Mouse (Mus musculus) MEL (cell line): ENCODE measurements at regions not wholly inside any gene's neighbourhood (a gene's known extent, or its start where the extent isn't known, plus 50 kb on each side); places are given as distances from the start of the nearest gene placed in this dataset.
A peak's percentile ranks its signal among the peaks of the same experiment; 100 is the strongest.

Experiments used
- DNase-seq: peaks from one replicate; pipeline ENCODE4 v3.0.0; 2011; ENCODE audit warnings: low read depth, low spot score
- H3K27ac ChIP-seq: 2 replicates; pipeline ENCODE4 v1.5.1; 2012; ENCODE audit warnings: low read depth, mild to moderate bottlenecking, control low read depth, low read length, moderate library complexity; ENCODE audit not compliant: control insufficient read depth
- H3K27me3 ChIP-seq, 2 experiments: fragments of 150-350 bp in 1 of 2; sonication (generic) in 1 of 2; 2 replicates each; pipeline ENCODE4 v1.6.1; 2012; ENCODE audit warnings: low read length in 2 of 2, mild to moderate bottlenecking in 2 of 2, improper control_type of control experiment in 1 of 2, moderate library complexity in 1 of 2; ENCODE audit not compliant: insufficient read depth in 2 of 2, control insufficient read depth in 1 of 2
- H3K36me3 ChIP-seq, 2 experiments: 2 replicates each; pipeline ENCODE4 v1.6.1; 2012 to 2014; ENCODE audit warnings: low read length in 2 of 2, improper control_type of control experiment in 1 of 2, inconsistent platforms in 1 of 2, mild to moderate bottlenecking in 1 of 2; ENCODE audit not compliant: insufficient read depth in 2 of 2, control insufficient read depth in 1 of 2
- H3K4me1 ChIP-seq, 2 experiments: fragments of 150-350 bp in 1 of 2; sonication (generic) in 1 of 2; 2 replicates each; pipeline ENCODE4 v1.6.1; 2012; ENCODE audit warnings: low read length in 2 of 2, improper control_type of control experiment in 1 of 2, mild to moderate bottlenecking in 1 of 2; ENCODE audit not compliant: insufficient read depth in 2 of 2, control insufficient read depth in 1 of 2
- H3K4me3 ChIP-seq, 2 experiments: fragments of 150-350 bp in 1 of 2; sonication (generic) in 1 of 2; 2 replicates each; pipeline ENCODE4 v1.5.1; 2012; ENCODE audit warnings: low read depth in 2 of 2, low read length in 2 of 2, mild to moderate bottlenecking in 2 of 2, moderate library complexity in 2 of 2, control low read depth in 1 of 2, improper control_type of control experiment in 1 of 2; ENCODE audit not compliant: control insufficient read depth in 1 of 2, insufficient read depth in 1 of 2
- H3K79me2 ChIP-seq: 2 replicates; pipeline ENCODE4 v1.6.1; 2012; ENCODE audit warnings: mild to moderate bottlenecking, low read length, moderate library complexity; ENCODE audit not compliant: control insufficient read depth, poor library complexity, insufficient read depth
- H3K9ac ChIP-seq: 2 replicates; pipeline ENCODE4 v1.6.1; 2012; ENCODE audit warnings: low read depth, mild to moderate bottlenecking, control low read depth, low read length, moderate library complexity; ENCODE audit not compliant: control insufficient read depth, poor library complexity, severe bottlenecking
- H3K9me3 ChIP-seq: fragments of 150-350 bp; sonication (generic); replicated peaks from 2 replicates; pipeline ENCODE4 v1.6.1; 2012; ENCODE audit warnings: mild to moderate bottlenecking, low read length, improper control_type of control experiment, moderate library complexity; ENCODE audit not compliant: insufficient read depth
- CHD1 ChIP-seq: IDR thresholded peaks from 2 replicates; pipeline ENCODE4 v1.6.1; 2012; ENCODE audit warnings: low read depth, mild to moderate bottlenecking, inconsistent platforms, low read length, improper control_type of control experiment
- CHD2 ChIP-seq: IDR thresholded peaks from 2 replicates; pipeline ENCODE4 v1.6.1; 2011; ENCODE audit warnings: low read length, improper control_type of control experiment
- CTCF ChIP-seq, 3 experiments: IDR thresholded peaks in 2 of 3; conservative IDR thresholded peaks in 1 of 3; 2 replicates each; pipeline ENCODE4 v1.5.1; 2011 to 2012; ENCODE audit warnings: low read length in 3 of 3, low read depth in 2 of 3, mild to moderate bottlenecking in 2 of 3, improper control_type of control experiment in 1 of 3, inconsistent platforms in 1 of 3, mixed read lengths in 1 of 3, moderate library complexity in 1 of 3; ENCODE audit not compliant: control insufficient read depth in 1 of 3, insufficient read depth in 1 of 3, poor library complexity in 1 of 3, severe bottlenecking in 1 of 3
- E2F4 ChIP-seq: IDR thresholded peaks from 2 replicates; pipeline ENCODE4 v1.6.1; 2011; ENCODE audit warnings: low read depth, low read length, improper control_type of control experiment, borderline replicate concordance
- ELF1 ChIP-seq: IDR thresholded peaks from 2 replicates; pipeline ENCODE4 v1.6.1; 2014; ENCODE audit warnings: low read depth, mild to moderate bottlenecking, inconsistent platforms, low read length, improper control_type of control experiment, moderate library complexity
- EP300 ChIP-seq, 2 experiments: IDR thresholded peaks; 2 replicates each; pipeline ENCODE4 v1.6.1; 2011; ENCODE audit warnings: improper control_type of control experiment in 2 of 2, low read length in 2 of 2, low read depth in 1 of 2, mild to moderate bottlenecking in 1 of 2
- GABPA ChIP-seq: IDR thresholded peaks from 2 replicates; pipeline ENCODE4 v1.6.1; 2012; ENCODE audit warnings: low read depth, mild to moderate bottlenecking, inconsistent platforms, low read length, improper control_type of control experiment, moderate library complexity
- GATA1 ChIP-seq: IDR thresholded peaks from 2 replicates; pipeline ENCODE4 v1.6.1; 2011; ENCODE audit warnings: low read depth, low read length, improper control_type of control experiment
- JUND ChIP-seq: IDR thresholded peaks from 2 replicates; pipeline ENCODE4 v1.6.1; 2011; ENCODE audit warnings: low read depth, mild to moderate bottlenecking, improper control_type of control experiment, low read length
- MAFK ChIP-seq: IDR thresholded peaks from 2 replicates; pipeline ENCODE4 v1.6.1; 2011; ENCODE audit warnings: low read depth, mild to moderate bottlenecking, low read length, improper control_type of control experiment, borderline replicate concordance
- MAX ChIP-seq: IDR thresholded peaks from 2 replicates; pipeline ENCODE4 v1.6.1; 2011; ENCODE audit warnings: low read length, improper control_type of control experiment
- MEF2A ChIP-seq: IDR thresholded peaks from 2 replicates; pipeline ENCODE4 v1.6.1; 2014; ENCODE audit warnings: low read depth, mild to moderate bottlenecking, inconsistent platforms, low read length, improper control_type of control experiment; ENCODE audit not compliant: poor library complexity, insufficient replicate concordance, severe bottlenecking; ENCODE audit errors: extremely low read depth
- MYB ChIP-seq: IDR thresholded peaks from 2 replicates; pipeline ENCODE4 v1.6.1; 2011; ENCODE audit warnings: mild to moderate bottlenecking, low read depth, low read length, improper control_type of control experiment
- MYC ChIP-seq: IDR thresholded peaks from 2 replicates; pipeline ENCODE4 v1.6.1; 2011; ENCODE audit warnings: low read depth, mild to moderate bottlenecking, low read length, improper control_type of control experiment, moderate library complexity
- POLR2A ChIP-seq, 2 experiments: IDR thresholded peaks; 2 replicates each; pipeline ENCODE4 v1.6.1; 2011 to 2012; ENCODE audit warnings: low read length in 2 of 2, mild to moderate bottlenecking in 2 of 2, control low read depth in 1 of 2, improper control_type of control experiment in 1 of 2, low read depth in 1 of 2, moderate library complexity in 1 of 2; ENCODE audit not compliant: control insufficient read depth in 1 of 2, insufficient read depth in 1 of 2, poor library complexity in 1 of 2
- POLR2AphosphoS2 ChIP-seq: IDR thresholded peaks from 2 replicates; pipeline ENCODE4 v1.6.1; 2011; ENCODE audit warnings: low read length, improper control_type of control experiment
- RAD21 ChIP-seq: IDR thresholded peaks from 2 replicates; pipeline ENCODE4 v1.6.1; 2011; ENCODE audit warnings: mild to moderate bottlenecking, low read depth, low read length, improper control_type of control experiment
- RCOR1 ChIP-seq: IDR thresholded peaks from 2 replicates; pipeline ENCODE4 v1.6.1; 2012; ENCODE audit warnings: low read depth, mild to moderate bottlenecking, inconsistent platforms, low read length, improper control_type of control experiment
- SIN3A ChIP-seq: IDR thresholded peaks from 2 replicates; pipeline ENCODE4 v1.6.1; 2012; ENCODE audit warnings: low read length, improper control_type of control experiment, inconsistent platforms
- SMC3 ChIP-seq: IDR thresholded peaks from 2 replicates; pipeline ENCODE4 v1.6.1; 2011; ENCODE audit warnings: low read depth, low read length, improper control_type of control experiment
- TAL1 ChIP-seq: IDR thresholded peaks from 2 replicates; pipeline ENCODE4 v1.6.1; 2012; ENCODE audit warnings: mild to moderate bottlenecking, inconsistent platforms, low read length, moderate library complexity, mixed read lengths
- TCF12 ChIP-seq: IDR thresholded peaks from 2 replicates; pipeline ENCODE4 v1.6.1; 2014; ENCODE audit warnings: low read depth, mild to moderate bottlenecking, inconsistent platforms, low read length, improper control_type of control experiment, moderate library complexity
- UBTF ChIP-seq: IDR thresholded peaks from 2 replicates; pipeline ENCODE4 v1.6.1; 2012; ENCODE audit warnings: low read depth, mild to moderate bottlenecking, inconsistent platforms, low read length, improper control_type of control experiment, moderate library complexity, borderline replicate concordance; ENCODE audit not compliant: insufficient read depth
- USF1 ChIP-seq: IDR thresholded peaks from 2 replicates; pipeline ENCODE4 v1.6.1; 2014; ENCODE audit warnings: low read depth, mild to moderate bottlenecking, inconsistent platforms, low read length, improper control_type of control experiment, moderate library complexity
- USF2 ChIP-seq, 2 experiments: IDR thresholded peaks; 2 replicates each; pipeline ENCODE4 v1.6.1; 2011 to 2012; ENCODE audit warnings: improper control_type of control experiment in 2 of 2, low read length in 2 of 2, borderline replicate concordance in 1 of 2, inconsistent platforms in 1 of 2, low read depth in 1 of 2, mild to moderate bottlenecking in 1 of 2; ENCODE audit not compliant: insufficient read depth in 1 of 2
- ZKSCAN1 ChIP-seq: IDR thresholded peaks from 2 replicates; pipeline ENCODE4 v1.6.1; 2012; ENCODE audit warnings: low read depth, mild to moderate bottlenecking, inconsistent platforms, low read length, improper control_type of control experiment, moderate library complexity
- ZMIZ1 ChIP-seq: IDR thresholded peaks from 2 replicates; pipeline ENCODE4 v1.6.1; 2012; ENCODE audit warnings: low read depth, mild to moderate bottlenecking, inconsistent platforms, low read length, improper control_type of control experiment, moderate library complexity
- ZNF384 ChIP-seq: IDR thresholded peaks from 2 replicates; pipeline ENCODE4 v1.6.1; 2012; ENCODE audit warnings: low read depth, mild to moderate bottlenecking, inconsistent platforms, low read length, improper control_type of control experiment

DNA sequence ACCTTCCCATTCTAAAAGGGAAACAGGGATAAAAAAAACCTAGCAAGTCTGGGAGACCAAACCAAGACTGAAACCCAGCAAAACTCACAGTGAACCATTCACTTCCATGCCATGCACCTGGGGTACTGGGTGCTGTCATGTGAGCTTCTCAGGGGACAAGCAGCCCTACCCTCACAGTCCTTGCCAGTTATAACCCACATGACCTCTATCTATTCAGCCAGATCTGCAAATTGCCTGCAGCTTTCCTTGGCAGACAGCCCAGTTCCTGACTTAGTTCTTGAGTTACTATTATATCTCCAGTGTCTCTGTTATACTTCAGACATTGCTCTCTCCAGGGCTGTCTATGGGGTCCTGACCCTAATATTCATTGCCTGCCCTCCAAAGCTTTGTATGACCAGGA lies 298.7 kb upstream of the Camk1g start (continued):
- TF ChIP-seq MYB = peak; percentile 43; the same call in 1 of the 2 replicates
- no peak for TF ChIP-seq CHD2
- peak; percentile 90 for TF ChIP-seq USF1
- no peak; the same call in none of the 2 replicates for TF ChIP-seq ZNF384

DNA sequence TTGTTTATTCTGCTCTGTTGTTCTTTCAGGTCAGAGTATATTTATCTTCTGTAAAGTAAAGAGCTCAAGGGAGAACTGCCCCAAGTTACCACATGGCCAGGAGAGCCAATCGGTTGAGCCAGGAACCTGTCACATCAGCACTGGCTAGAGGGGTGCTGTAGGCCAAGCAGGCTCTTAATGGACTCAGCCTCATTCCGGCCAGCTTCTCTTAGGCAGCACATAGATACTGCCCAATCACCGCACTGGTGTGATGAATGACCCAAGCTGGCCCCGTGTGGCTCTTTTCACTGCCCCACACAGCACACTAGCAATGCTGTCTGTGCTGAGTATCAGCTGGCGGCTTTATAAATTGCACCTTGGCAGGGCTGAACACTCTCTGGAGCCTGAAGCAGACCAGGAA lies 295.8 kb upstream of the Camk1g start:
- Histone ChIP-seq H3K4me3 (no peak overlapping the region), H3K4me1 (peaks cover 69 to 80% of the 10 kb centered on the region in 2 experiments), H3K9me3 (no peaks in the 10 kb centered on the region), H3K27ac (peak overlapping the region; percentile 77), H3K9ac (no peak overlapping the region), H3K36me3 (peaks cover 0 to 76% of the 10 kb centered on the region in 2 experiments; a peak in 2 of 4 replicates), H3K27me3 (no peaks in the 10 kb centered on the region), H3K79me2 (no peaks in the 10 kb centered on the region)
- DNase-seq = no peak
- TF ChIP-seq TAL1 = no peak
- TF ChIP-seq POLR2AphosphoS2 = no peak
- TF ChIP-seq ELF1 = no peak
- TF ChIP-seq USF2 (IDR thresholded peaks at IDR 0.05; ENCODE audit: borderline replicate concordance in 1 of 2, insufficient read depth in 1 of 2, low read depth in 1 of 2, low read length in 2 of 2) = no peak
- no peak for TF ChIP-seq CTCF (IDR thresholded peaks at IDR 0.05 in 2 of 3, conservative IDR thresholded peaks at IDR 0.05 in 1 of 3; ENCODE audit: control insufficient read depth in 1 of 3, insufficient read depth in 1 of 3, low read depth in 2 of 3, low read length in 3 of 3, poor library complexity in 1 of 3, severe bottlenecking in 1 of 3)
- no peak for TF ChIP-seq SIN3A
- no peak for TF ChIP-seq GABPA
- no peak for TF ChIP-seq MYB
- no peak for TF ChIP-seq EP300 (IDR thresholded peaks at IDR 0.05; ENCODE audit: low read depth in 1 of 2, low read length in 2 of 2)
- TF ChIP-seq MEF2A = no peak

DNA sequence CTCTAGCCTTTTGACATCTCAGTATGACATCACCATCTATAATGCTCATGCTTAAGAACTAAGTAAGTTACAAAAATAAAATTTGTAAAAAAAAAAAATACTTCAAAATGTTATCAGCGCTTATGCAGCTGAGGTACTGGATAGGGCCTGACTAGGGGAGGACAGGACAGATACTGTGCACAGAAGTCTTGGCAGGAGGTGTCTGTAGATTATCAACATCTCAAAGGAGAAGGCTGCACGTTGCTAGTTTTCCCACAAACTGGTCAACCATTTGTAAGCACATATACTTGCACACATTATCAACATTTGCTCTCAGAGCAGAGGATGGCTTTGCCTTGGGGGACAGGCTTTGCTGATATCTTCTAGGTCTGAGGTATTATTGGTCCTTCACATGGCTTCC lies 294.5 kb upstream of the Camk1g start:
- Histone ChIP-seq H3K4me3 (peak overlapping the region in 1 of 2 experiments; percentile 17; a peak in 1 of 4 replicates), H3K36me3 (peaks cover 0 to 64% of the 10 kb centered on the region in 2 experiments; a peak in 2 of 4 replicates), H3K79me2 (no peaks in the 10 kb centered on the region), H3K9me3 (no peaks in the 10 kb centered on the region), H3K4me1 (peaks cover 57 to 69% of the 10 kb centered on the region in 2 experiments), H3K27me3 (no peaks in the 10 kb centered on the region), H3K9ac (no peak overlapping the region), H3K27ac (peak overlapping the region; percentile 77)
- DNase-seq = peak; percentile 91
- TF ChIP-seq CHD1 = no peak
- no peak for TF ChIP-seq CTCF (IDR thresholded peaks at IDR 0.05 in 2 of 3, conservative IDR thresholded peaks at IDR 0.05 in 1 of 3; ENCODE audit: control insufficient read depth in 1 of 3, insufficient read depth in 1 of 3, low read depth in 2 of 3, low read length in 3 of 3, poor library complexity in 1 of 3, severe bottlenecking in 1 of 3)
- TF ChIP-seq MAFK = peak; percentile 76; the same call in 1 of the 2 replicates
- TF ChIP-seq MYC = peak; percentile 85; the same call in 1 of the 2 replicates
- no peak; the same call in 1 of the 2 replicates for TF ChIP-seq CHD2
- TF ChIP-seq RAD21 = no peak
- peak; percentile 100 for TF ChIP-seq TCF12
- 0 out of 2 replicates have a peak, but pooled peaks have one; percentile 17 for TF ChIP-seq SMC3
- no peak for TF ChIP-seq ZMIZ1
- TF ChIP-seq POLR2A (IDR thresholded peaks at IDR 0.05; ENCODE audit: control insufficient read depth in 1 of 2, insufficient read depth in 1 of 2, low read depth in 1 of 2, low read length in 2 of 2, poor library complexity in 1 of 2) = no peak
- 0 out of 2 replicates have a peak, but pooled peaks have one; percentile 15 for TF ChIP-seq ELF1
- peak; percentile 87 for TF ChIP-seq RCOR1
- TF ChIP-seq JUND = 0 out of 2 replicates have a peak, but pooled peaks have one; percentile 69
- no peak for TF ChIP-seq UBTF
- peak; percentile 99 for TF ChIP-seq GATA1
- peak; percentile 82 for TF ChIP-seq MEF2A
- peak; percentile 94 for TF ChIP-seq TAL1
- TF ChIP-seq MAX = peak; percentile 69
- no peak for TF ChIP-seq E2F4
- 0 out of 2 replicates have a peak, but pooled peaks have one; percentile 32 for TF ChIP-seq ZKSCAN1
